14 mouse cellular contexts compared by ENCODE assay signal in genomic region chr4:137898490-137898889, GRCm38 (mm10).
"Had no signal": no experiment of that assay in that cellular context is flagged by ENCODE, and none has a peak within 500 bp of the region (broad histone marks: within the 10 kb centered on the region; RNA-seq: fewer than 3 reads in every experiment).

No protein-coding gene starts in this region.

- H3K9ac ChIP-seq: intestine, embryonic 15.5 days; liver, embryonic 15.5 days; lung, embryonic 14.5 days had no signal

- H3K9me3 ChIP-seq: intestine, embryonic 15.5 days; liver, embryonic 15.5 days had no signal

- H3K4me3 ChIP-seq: intestine, embryonic 15.5 days; layer of hippocampus, adult 2 months; liver, embryonic 15.5 days had no signal

- H3K27ac ChIP-seq: liver, embryonic 15.5 days had no signal

- DNase-seq: kidney, adult 18-20 months; kidney, postnatal 10 days; kidney, postnatal 4 days; left cerebral cortex, postnatal 4 days; lung, postnatal 10 days; lung, postnatal 4 days; right cerebral cortex, postnatal 14 days had no signal

- H3K27me3 ChIP-seq: intestine, embryonic 15.5 days had no signal

- H3K4me2 ChIP-seq: intestine, embryonic 15.5 days; liver, embryonic 11.5 days; liver, embryonic 15.5 days; lung, embryonic 14.5 days; midbrain, embryonic 11.5 days had no signal

- H3K36me3 ChIP-seq: intestine, embryonic 15.5 days; liver, embryonic 15.5 days had no signal

- ATAC-seq: intestine, embryonic 15.5 days; midbrain, embryonic 16.5 days had no signal

- H3K4me1 ChIP-seq: liver, embryonic 15.5 days had no signal
